Mouse (Mus musculus) midbrain, embryonic 10.5 days (tissue): Measurements from ENCODE around the gene Uaca. TPM values are rescaled to one million over a fixed set of nuclear protein-coding genes. Genes with fewer than 3 reads are reported as not detected.

Source experiments
- DNase-seq: peaks from one replicate; pipeline ENCODE4 v3.0.0-alpha.2; 2017; ENCODE audit warnings: low spot score
- H3K27ac ChIP-seq: fragments of 300-500 bp; sonication (generic); replicated peaks from 2 replicates; pipeline ENCODE4 v1.5.1; 2016; ENCODE audit warnings: mild to moderate bottlenecking
- H3K27me3 ChIP-seq: fragments of 300-500 bp; sonication (generic); 2 replicates; pipeline ENCODE4 v1.6.1; 2016; ENCODE audit warnings: low read depth, mild to moderate bottlenecking; ENCODE audit not compliant: poor library complexity, severe bottlenecking
- H3K36me3 ChIP-seq: fragments of 300-500 bp; sonication (generic); 2 replicates; pipeline ENCODE4 v1.6.1; 2016; ENCODE audit warnings: mild to moderate bottlenecking, moderate library complexity
- H3K4me1 ChIP-seq: fragments of 300-500 bp; sonication (generic); 2 replicates; pipeline ENCODE4 v1.6.1; 2016
- H3K4me3 ChIP-seq: fragments of 300-500 bp; sonication (generic); 2 replicates; pipeline ENCODE4 v1.5.1; 2016; ENCODE audit warnings: mild to moderate bottlenecking, moderate library complexity
- H3K9me3 ChIP-seq: fragments of 300-500 bp; sonication (generic); replicated peaks from 2 replicates; pipeline ENCODE4 v1.6.1; 2016; ENCODE audit warnings: mild to moderate bottlenecking
- WGBS: fragments of 180-500 bp; shearing (Covaris S2); methylation state at CpG from one replicate; pipeline ENCODE4 v1.1.7; 2016; 5-methylcytosine and 5-hydroxymethylcytosine counted together
- polyA plus RNA-seq: library from polyadenylated mRNA; unstranded; fragments of >200 nt; fragmentation: Nextera tagmentation; extraction: Ambion mirVana; gene quantifications from 2 replicates; pipeline ENCODE4 v1.2.1, GENCODE M21; 2016

Gene Uaca
- polyA plus RNA-seq, 1 experiment from 2014 or later, result 33.1 TPM

DNA sequence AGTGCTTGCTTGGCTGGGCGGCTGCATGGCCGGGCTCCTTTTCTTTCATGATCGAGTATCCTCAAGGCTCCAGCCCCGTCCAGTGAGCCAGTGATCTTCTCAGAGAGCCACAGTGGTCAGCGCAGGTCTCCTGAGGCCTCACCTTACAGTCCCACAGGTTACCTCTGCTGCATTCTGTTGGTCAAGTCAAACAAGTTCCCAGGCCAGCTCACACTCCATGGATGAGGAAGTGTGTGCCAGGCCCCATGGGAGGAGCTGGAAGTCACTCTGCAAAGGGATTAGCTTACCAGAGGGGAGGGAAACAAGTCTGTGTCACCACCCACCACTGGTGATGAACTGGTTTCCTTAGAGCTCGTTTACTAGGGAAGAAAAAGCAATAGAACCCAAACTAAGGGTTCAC, 28.3 kb downstream of the Uaca start:
- H3K27me3 ChIP-seq, result no peaks in the 10 kb centered on the region
- H3K4me3 ChIP-seq, result no peak overlapping the region
- H3K9me3 ChIP-seq, result no peaks in the 10 kb centered on the region
- no peak for DNase-seq
- H3K4me1 ChIP-seq, result peaks cover 14% of the 10 kb centered on the region
- 0 out of 2 replicates have a peak, but pooled peaks cover 2% of the 10 kb centered on the region for H3K36me3 ChIP-seq
- 87% methylated on average over 6 of the region's 6 CpGs for WGBS
- no peak overlapping the region for H3K27ac ChIP-seq

DNA sequence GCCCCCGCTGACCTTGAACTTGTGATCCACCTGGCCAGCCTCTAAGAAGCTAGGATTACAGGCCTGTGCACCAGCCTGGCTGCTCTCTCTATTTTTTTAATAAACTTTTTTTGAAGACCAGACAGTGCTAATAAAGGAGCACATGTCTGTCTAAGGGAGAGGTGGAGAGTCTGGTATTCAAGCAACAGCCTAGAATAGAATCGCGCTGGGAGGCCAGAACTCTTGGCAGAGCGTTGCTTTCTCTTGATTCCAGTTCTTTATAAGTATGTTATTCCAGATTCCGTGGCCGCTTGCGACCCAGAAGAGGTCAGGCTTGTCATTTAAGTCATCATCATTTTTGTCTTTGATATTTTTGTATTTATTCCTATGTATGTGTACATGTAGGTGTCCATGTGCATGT, 31.2 kb downstream of the Uaca start:
- no peaks in the 10 kb centered on the region for H3K9me3 ChIP-seq
- DNase-seq, result no peak
- WGBS, result 95% methylated on average over 7 of the region's 7 CpGs
- 0 out of 2 replicates have a peak, but pooled peaks cover 2% of the 10 kb centered on the region for H3K36me3 ChIP-seq
- no peak overlapping the region for H3K4me3 ChIP-seq
- H3K27ac ChIP-seq, result no peak overlapping the region
- peaks cover 12% of the 10 kb centered on the region for H3K4me1 ChIP-seq
- H3K27me3 ChIP-seq, result no peaks in the 10 kb centered on the region

DNA sequence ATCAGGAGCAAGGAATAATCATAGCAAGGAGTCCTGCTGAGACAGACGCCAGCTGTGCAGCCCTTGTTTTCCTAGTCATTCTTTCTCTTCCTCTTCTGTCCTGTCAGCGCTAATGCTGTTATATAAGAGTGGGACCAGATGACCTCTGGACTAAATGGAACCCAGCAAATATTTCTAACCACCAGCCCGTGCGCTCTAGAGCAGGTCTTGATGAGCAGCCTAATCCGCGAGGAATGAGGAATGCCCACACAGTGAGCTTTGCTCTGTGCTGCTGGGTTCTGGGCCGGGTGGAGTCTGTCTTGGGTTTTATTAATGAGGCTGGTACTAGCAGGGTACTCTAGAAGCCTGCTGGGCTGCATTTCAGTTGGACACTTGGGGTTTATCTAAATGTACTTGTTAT, 32.4 kb downstream of the Uaca start:
- 87% methylated on average over 7 of the region's 7 CpGs for WGBS
- H3K4me1 ChIP-seq, result peaks cover 13% of the 10 kb centered on the region
- H3K27ac ChIP-seq, result no peak overlapping the region
- H3K27me3 ChIP-seq, result no peaks in the 10 kb centered on the region
- DNase-seq, result no peak
- H3K36me3 ChIP-seq, result 0 out of 2 replicates have a peak, but pooled peaks cover 2% of the 10 kb centered on the region
- H3K9me3 ChIP-seq, result no peaks in the 10 kb centered on the region
- H3K4me3 ChIP-seq, result no peak overlapping the region

DNA sequence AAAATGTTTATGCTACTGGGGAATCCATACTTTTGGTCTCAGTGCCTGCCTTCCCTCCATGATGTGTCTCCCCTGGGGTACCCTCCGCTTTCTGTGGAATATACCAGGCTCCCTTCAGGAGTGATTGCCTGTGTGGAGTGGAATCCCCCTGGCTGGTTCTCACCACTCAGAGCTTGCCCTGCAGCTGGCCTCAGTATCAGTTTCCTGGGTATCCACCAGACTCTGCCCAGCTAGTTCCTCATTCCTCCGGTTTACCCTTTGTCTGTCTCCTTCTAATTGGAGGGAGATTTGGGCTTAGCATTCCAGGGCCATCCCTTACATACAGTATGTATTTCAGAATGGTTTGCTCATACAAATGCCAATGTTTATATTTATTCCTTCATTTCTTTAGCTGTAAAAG, 33.9 kb downstream of the Uaca start:
- H3K36me3 ChIP-seq, result no peaks in the 10 kb centered on the region
- WGBS, result 88% methylated on average over 2 of the region's 2 CpGs
- H3K27ac ChIP-seq, result no peak overlapping the region
- H3K4me1 ChIP-seq, result peaks cover 9% of the 10 kb centered on the region
- no peaks in the 10 kb centered on the region for H3K27me3 ChIP-seq
- no peak for DNase-seq
- no peaks in the 10 kb centered on the region for H3K9me3 ChIP-seq
- H3K4me3 ChIP-seq, result no peak overlapping the region

DNA sequence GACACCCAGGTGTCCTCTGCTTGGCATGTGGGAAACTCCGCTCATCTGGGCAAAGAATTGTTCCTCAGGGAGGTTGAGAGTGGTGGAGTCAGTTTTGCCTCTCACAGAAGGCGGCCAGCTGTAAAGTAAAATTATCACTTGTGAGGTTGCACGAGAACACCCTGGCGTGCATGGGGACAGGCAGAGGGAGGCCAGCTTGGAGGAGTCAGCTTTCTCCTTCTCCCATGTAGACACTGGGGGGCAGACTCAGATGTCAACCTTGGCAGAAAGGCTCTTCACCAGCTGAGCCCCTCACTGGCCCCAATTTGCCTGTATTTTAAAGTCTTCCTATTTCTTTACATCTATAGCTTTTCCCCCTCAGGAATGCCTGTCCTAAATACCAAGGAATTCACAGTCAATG, 35.3 kb downstream of the Uaca start:
- Histone ChIP-seq H3K4me3 (no peak overlapping the region), H3K27me3 (no peaks in the 10 kb centered on the region), H3K9me3 (peaks cover 3% of the 10 kb centered on the region; the same call in 1 of the 2 replicates), H3K27ac (no peak overlapping the region), H3K4me1 (peaks cover 9% of the 10 kb centered on the region), H3K36me3 (no peaks in the 10 kb centered on the region)
- 91% methylated on average over 4 of the region's 4 CpGs for WGBS
- no peak for DNase-seq

DNA sequence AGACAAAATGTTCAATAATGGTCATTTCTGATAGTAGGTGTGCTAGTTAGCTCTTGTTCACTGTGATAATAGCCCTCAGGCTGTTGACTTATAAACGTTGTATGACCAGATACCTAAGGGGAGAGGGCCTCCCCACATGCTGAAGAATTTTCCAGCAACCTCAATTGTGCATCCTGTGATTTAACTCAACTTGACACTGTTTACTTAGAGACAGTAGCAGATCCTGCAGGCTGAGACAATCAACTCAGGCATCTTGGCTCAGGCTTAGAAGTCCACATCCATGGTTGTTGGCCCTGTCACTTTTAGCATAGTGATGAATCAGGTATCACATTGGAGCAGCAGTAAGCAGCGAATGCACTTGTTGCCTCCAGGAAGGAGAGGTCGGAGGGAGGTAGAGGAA, 35.7 kb downstream of the Uaca start:
- no peaks in the 10 kb centered on the region for H3K36me3 ChIP-seq
- 81% methylated on average over 3 of the region's 3 CpGs for WGBS

DNA sequence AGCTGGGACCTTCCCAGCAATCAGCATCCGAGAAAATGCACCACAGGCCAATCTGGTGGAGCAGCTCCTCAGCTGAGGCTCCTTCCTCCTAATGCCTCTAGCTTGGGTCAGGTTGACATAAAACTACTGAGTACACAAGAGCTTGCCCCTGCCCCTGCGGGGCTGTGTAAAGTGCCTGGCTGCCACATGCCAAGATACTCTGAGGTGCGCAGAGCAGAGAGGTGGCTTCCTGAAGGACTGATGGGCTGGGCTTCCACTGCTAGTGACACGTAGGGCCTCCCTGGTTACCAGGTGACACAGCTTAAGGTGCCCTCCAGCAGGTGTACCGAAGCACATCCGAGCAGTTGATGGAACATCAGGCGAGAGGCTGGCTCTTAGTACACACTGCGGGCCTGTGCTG, 37.9 kb downstream of the Uaca start:
- H3K4me3 ChIP-seq, result no peak overlapping the region
- 95% methylated on average over 8 of the region's 8 CpGs for WGBS
- H3K4me1 ChIP-seq, result peaks cover 30% of the 10 kb centered on the region
- DNase-seq, result no peak
- no peaks in the 10 kb centered on the region for H3K36me3 ChIP-seq
- H3K27me3 ChIP-seq, result no peaks in the 10 kb centered on the region
- peaks cover 3% of the 10 kb centered on the region; the same call in 1 of the 2 replicates for H3K9me3 ChIP-seq
- no peak overlapping the region for H3K27ac ChIP-seq

More for the DNA sequence above, 35.7 kb downstream of the Uaca start:
- Histone ChIP-seq H3K4me3 (no peak overlapping the region), H3K27me3 (no peaks in the 10 kb centered on the region), H3K4me1 (peaks cover 9% of the 10 kb centered on the region), H3K9me3 (peaks cover 3% of the 10 kb centered on the region; the same call in 1 of the 2 replicates), H3K27ac (no peak overlapping the region)
- DNase-seq, result no peak

DNA sequence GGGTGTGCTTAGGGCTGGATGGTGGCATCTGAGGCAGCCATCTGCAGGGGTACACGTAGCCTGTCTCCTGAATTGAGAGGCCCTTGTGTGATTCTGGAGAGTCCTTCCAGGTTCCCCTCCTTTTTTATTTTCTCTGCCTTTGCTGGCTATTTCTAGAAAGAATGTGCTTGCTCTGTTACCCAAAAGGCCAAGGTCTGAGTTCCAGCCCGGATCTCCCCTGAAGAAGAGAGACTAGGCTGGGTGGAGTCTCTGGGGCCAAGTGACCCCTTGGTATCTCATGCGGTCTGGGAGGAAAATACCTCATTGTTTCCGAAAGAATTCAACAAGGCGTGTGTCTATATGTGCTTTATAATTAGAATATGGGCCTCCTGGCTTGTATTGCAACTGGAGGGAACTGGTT, 41.8 kb downstream of the Uaca start:
- H3K27ac ChIP-seq, result peak overlapping the region; percentile 65
- no peak overlapping the region for H3K4me3 ChIP-seq
- WGBS, result 77% methylated on average over 5 of the region's 5 CpGs
- peaks cover 54% of the 10 kb centered on the region for H3K4me1 ChIP-seq
- peaks cover 3% of the 10 kb centered on the region; the same call in 1 of the 2 replicates for H3K9me3 ChIP-seq
- no peaks in the 10 kb centered on the region for H3K36me3 ChIP-seq
- H3K27me3 ChIP-seq, result no peaks in the 10 kb centered on the region; the same call in 1 of the 2 replicates
- no peak for DNase-seq

DNA sequence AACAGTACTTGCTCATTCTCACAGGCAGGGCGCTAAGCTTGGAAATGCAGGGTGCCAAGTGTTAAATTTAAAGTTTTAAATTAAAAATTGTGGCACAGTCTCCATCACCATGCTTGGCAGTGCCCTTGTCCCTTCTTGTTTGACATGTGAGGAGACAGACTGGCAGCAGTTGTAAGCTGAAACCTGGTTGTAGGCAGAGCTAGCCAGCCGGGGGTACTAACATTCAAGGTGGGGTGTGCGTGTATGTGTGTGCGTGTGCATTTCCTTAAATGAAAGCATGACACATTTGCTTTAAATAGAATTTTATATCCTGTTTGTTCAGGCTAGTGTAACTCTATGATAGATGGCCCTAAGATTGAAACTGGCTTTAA, 42.7 kb downstream of the Uaca start:
- WGBS, result 81% methylated on average over 4 of the region's 4 CpGs
- H3K36me3 ChIP-seq, result 0 out of 2 replicates have a peak, but pooled peaks cover 2% of the 10 kb centered on the region
- peaks cover 3% of the 10 kb centered on the region; the same call in 1 of the 2 replicates for H3K9me3 ChIP-seq
- H3K27ac ChIP-seq, result peak overlapping the region; percentile 85
- H3K4me1 ChIP-seq, result peaks cover 56% of the 10 kb centered on the region
- peak overlapping the region; percentile 50 for H3K4me3 ChIP-seq
- no peaks in the 10 kb centered on the region; the same call in 1 of the 2 replicates for H3K27me3 ChIP-seq
- DNase-seq, result no peak

DNA sequence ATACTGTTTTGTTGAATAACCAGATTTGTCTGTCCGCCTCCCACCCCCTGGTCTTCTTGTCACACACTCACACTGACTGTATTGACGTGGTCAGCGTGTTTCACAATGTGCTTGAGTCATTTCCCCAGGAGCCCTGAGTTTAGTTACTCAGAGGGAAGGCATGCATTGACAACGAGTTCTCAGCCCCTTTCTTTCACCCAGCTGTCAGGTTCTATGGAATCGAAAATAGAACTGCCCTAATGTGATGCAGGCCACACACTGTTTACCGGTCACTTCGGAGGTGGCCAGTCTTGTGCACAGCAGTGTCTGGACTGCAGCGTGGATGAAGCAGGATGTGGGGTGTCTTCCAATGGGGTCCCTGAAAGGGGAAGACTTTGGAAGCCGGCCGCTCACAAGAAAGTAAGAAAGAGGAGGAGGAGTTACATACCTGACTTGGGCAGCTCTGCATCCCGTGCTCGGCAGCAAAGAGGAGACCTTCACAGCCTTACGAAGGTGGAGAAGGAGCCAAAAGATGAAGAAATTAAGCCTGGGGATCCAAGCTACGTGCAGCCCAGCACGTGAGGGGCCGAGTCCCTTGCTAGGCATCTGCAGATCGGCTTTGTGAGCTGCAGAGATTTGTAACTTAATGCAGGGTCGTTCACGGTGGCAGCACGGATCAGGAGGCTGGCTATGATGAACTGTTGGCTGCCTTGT, 43.3 kb downstream of the Uaca start:
- peak overlapping the region; percentile 50 for H3K4me3 ChIP-seq
- peak overlapping the region; percentile 85 for H3K27ac ChIP-seq
- WGBS, result 13% methylated on average over 20 of the region's 20 CpGs
- H3K36me3 ChIP-seq, result 0 out of 2 replicates have a peak, but pooled peaks cover 2% of the 10 kb centered on the region
- peaks cover 56% of the 10 kb centered on the region for H3K4me1 ChIP-seq
- H3K27me3 ChIP-seq, result no peaks in the 10 kb centered on the region; the same call in 1 of the 2 replicates
- peaks cover 3% of the 10 kb centered on the region; the same call in 1 of the 2 replicates for H3K9me3 ChIP-seq
- peak; percentile 56 for DNase-seq

DNA sequence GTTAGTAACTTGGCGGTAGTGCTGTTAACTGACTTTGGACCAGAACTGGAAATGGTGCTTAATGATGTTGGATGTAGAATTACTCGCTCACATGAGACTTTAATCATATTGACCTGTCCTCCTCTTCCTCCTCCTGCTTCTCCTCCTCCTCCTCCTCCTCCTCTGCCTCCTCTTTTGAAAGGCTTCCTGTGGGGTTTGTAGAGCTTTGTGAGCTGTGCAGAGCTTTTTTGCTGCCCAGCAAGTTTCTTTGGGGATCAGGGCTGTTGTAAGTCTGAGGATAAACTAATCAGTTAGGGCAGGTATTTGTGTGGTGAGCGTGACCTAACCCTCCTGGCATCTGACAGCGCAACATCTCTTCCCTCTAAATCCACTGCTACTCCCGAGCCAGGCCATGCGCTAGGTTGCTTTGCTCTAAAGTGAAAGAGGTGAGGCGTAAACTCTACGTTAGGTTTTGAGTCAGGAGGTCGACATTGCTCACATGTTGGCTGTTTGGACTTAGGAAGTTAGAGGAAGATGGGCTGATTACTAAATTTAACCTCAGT, 44.1 kb downstream of the Uaca start:
- Histone ChIP-seq H3K4me1 (peaks cover 56% of the 10 kb centered on the region), H3K27ac (peak overlapping the region; percentile 85), H3K4me3 (peak overlapping the region; percentile 50), H3K27me3 (no peaks in the 10 kb centered on the region; the same call in 1 of the 2 replicates), H3K9me3 (peaks cover 3% of the 10 kb centered on the region; the same call in 1 of the 2 replicates), H3K36me3 (0 out of 2 replicates have a peak, but pooled peaks cover 2% of the 10 kb centered on the region)
- peak; percentile 29 for DNase-seq
- 34% methylated on average over 9 of the region's 9 CpGs for WGBS

DNA sequence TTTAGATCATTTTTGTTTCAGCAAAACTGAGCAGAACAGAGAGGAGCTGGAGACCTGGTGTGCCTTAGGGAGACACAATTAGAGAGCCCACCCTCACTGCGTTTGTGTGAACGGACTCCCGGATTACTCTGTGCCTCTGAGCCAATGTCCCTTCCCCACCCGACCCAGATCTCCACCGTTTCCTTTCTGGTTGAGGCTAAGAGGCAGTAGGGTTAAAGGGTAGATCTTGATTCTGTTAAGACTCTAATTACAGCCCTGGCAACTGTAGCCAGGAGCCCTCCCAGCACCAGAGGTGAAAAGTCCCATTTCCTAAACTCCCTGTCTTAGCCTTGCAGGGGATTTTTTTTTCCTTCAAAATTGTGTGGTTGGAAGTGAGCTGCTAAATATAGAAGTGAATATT, 47.1 kb downstream of the Uaca start:
- Histone ChIP-seq H3K9me3 (no peaks in the 10 kb centered on the region), H3K27me3 (no peaks in the 10 kb centered on the region; the same call in 1 of the 2 replicates), H3K27ac (no peak overlapping the region; the same call in 1 of the 2 replicates), H3K4me1 (peaks cover 45% of the 10 kb centered on the region), H3K4me3 (no peak overlapping the region), H3K36me3 (0 out of 2 replicates have a peak, but pooled peaks cover 2% of the 10 kb centered on the region)
- WGBS, result 36% methylated on average over 5 of the region's 5 CpGs
- no peak for DNase-seq
